Mouse (Mus musculus) layer of hippocampus, postnatal 25 days (tissue): Measurements from ENCODE around the gene Nebl. TPM values are rescaled to one million over a fixed set of nuclear protein-coding genes. Genes with fewer than 3 reads are reported as not detected.
"Not testable (repeated sequence)": the region's sequence is repeated elsewhere in the genome, so short reads cannot be mapped to it uniquely, and the experiment has no call there.

Experiments
- DNase-seq, 2 experiments: peaks; one replicate each; pipeline ENCODE4 v3.0.0; 2022; ENCODE audit warnings: mixed read lengths in 2 of 2, low spot score in 1 of 2; ENCODE audit errors: extremely low spot score in 1 of 2
- microRNA-seq, 2 experiments: library from miRNA; unstranded; fragments of <30 nt; microRNA quantifications; one replicate each; pipeline ENCODE4 v1.2.0; 2021
- total RNA-seq, 2 experiments: library from RNA; stranded (reverse); gene quantifications; 2 replicates each; pipeline ENCODE4 v1.2.3; 2021

The Nebl gene
- total RNA-seq, 2 experiments from 2014 or later, result 126 to 150 TPM

GRCm38 (mm10) chr2:17326590-17326989 lies 404.7 kb downstream of the Nebl start:
- DNase-seq, result no peak

GRCm38 (mm10) chr2:17316850-17317249 lies 414.4 kb downstream of the Nebl start:
- DNase-seq, result no peak

DNA sequence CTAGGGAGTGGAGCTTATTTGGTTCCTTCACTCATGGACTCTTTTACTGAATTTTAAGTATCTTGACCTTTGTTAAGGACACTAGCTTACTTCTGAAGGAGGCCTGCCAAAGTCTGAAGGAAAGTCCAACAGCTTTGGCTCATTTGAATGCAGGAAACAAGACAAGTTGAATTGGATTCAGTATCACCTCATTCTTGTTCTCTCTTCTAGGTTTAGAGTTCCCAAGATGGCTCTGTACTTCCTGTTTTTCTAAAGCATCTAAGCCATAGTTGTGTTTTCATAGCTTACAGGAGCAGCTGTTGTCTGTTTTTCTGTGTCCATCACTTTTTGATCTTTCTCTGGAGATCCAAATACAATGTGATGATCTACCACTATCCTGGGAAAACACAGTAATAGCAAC lies 429.9 kb downstream of the Nebl start:
- DNase-seq, result no peak

DNA sequence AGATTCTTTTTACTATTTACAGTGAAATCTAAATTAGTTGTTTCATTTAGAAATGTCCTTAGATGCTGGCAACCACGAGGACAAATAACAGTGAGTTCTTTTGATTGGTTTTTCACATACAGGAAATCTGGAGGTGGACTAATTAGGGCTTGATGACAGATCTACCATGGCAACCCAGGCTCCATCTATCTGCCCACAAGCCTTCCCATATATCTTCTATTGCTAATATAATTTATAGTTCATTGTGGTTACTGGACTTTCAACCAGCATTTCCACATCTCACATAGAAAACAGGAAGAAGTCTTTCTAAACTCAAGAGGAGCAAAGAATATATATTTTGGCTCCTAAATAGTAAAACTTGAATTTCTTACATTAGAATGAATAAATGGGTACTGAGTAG lies 433.8 kb downstream of the Nebl start:
- DNase-seq, result no peak

DNA sequence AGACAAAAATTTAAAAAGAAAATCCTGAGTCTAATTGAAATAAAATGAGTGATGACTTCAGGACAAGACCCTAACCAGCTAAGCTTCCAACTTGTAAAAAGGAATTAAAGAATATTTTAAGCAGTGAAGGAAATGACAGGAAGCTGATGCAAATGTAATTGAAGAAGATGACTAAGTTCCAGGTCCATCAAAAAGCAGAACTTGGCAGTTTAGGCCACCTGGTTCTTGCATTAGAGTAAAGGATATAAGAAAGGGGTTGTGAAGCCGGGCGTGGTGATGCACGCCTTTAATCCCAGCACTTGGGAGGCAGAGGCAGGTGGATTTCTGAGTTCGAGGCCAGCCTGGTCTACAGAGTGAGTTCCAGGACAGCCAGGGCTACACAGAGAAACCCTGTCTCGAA lies 436.0 kb downstream of the Nebl start:
- not testable (repeated sequence) for DNase-seq

Small RNAs within 50 kb of the gene (microRNA-seq; reads per million reads assigned to microRNA genes)
- gene Mir6419, result 0 reads per million in 2 experiments
